ENCODE assay signal across 12 mouse cellular contexts in genomic region chr5:137739471-137739870, GRCm38 (mm10). TPM values are rescaled to one million over a fixed set of nuclear protein-coding genes. Genes with fewer than 3 reads are reported as not detected.
DNase-seq lines count a peak whose midpoint lies in the region; ATAC-seq lines count a peak whose summit lies in the region.
"Had no signal": no experiment of that assay in that cellular context is flagged by ENCODE, and none has a peak within 500 bp of the region (broad histone marks: within the 10 kb centered on the region; RNA-seq: fewer than 3 reads in every experiment).

No protein-coding gene starts in this region.

- H3K9me3 ChIP-seq in kidney, embryonic 15.5 days (replicated peaks) = no peaks in the 10 kb centered on the region
- peaks cover 4% of the 10 kb centered on the region for H3K9me3 ChIP-seq in forebrain, embryonic 10.5 days
- H3K9me3 ChIP-seq in hindbrain, embryonic 15.5 days = no peaks in the 10 kb centered on the region
- H3K9me3 ChIP-seq in neural tube, embryonic 14.5 days (ENCODE audit: control insufficient read depth, low read length) = no peaks in the 10 kb centered on the region
- H3K9me3 ChIP-seq: liver, embryonic 15.5 days had no signal

- 57% methylated on average over 9 of the region's 9 CpGs for WGBS in kidney, embryonic 15.5 days
- 52% methylated on average over 9 of the region's 9 CpGs for WGBS in forebrain, embryonic 10.5 days
- WGBS in hindbrain, embryonic 15.5 days = 31% methylated on average over 9 of the region's 9 CpGs
- WGBS in neural tube, embryonic 14.5 days = 38% methylated on average over 9 of the region's 9 CpGs

- H3K27ac ChIP-seq in kidney, embryonic 15.5 days = no peak overlapping the region
- H3K27ac ChIP-seq in forebrain, embryonic 10.5 days = peak overlapping the region; percentile 90
- peak overlapping the region; percentile 93 for H3K27ac ChIP-seq in hindbrain, embryonic 15.5 days (replicated peaks)
- no peak overlapping the region; the same call in 1 of the 2 replicates for H3K27ac ChIP-seq in neural tube, embryonic 14.5 days (ENCODE audit: low read depth, low read length)
- H3K27ac ChIP-seq: liver, embryonic 15.5 days had no signal

- no peaks in the 10 kb centered on the region for H3K27me3 ChIP-seq in kidney, embryonic 15.5 days
- 0 out of 2 replicates have a peak, but pooled peaks cover 7% of the 10 kb centered on the region for H3K27me3 ChIP-seq in forebrain, embryonic 10.5 days (ENCODE audit: poor library complexity, severe bottlenecking)
- no peaks in the 10 kb centered on the region for H3K27me3 ChIP-seq in hindbrain, embryonic 15.5 days
- no peaks in the 10 kb centered on the region for H3K27me3 ChIP-seq in neural tube, embryonic 14.5 days (ENCODE audit: control insufficient read depth, insufficient read depth, low read length)

- DNase-seq in kidney, adult 8-10 months = no peak
- no peak for DNase-seq in forebrain, embryonic 10.5 days (ENCODE audit: extremely low spot score, low spot score)
- no peak for DNase-seq in T-cell, adult 2 months (ENCODE audit: low spot score)
- no peak for DNase-seq in lung, postnatal 14 days
- DNase-seq in layer of hippocampus, postnatal 10 days (ENCODE audit: low spot score in 2 of 2) = no peak
- DNase-seq: adrenal gland, adult 8-10 months; cerebellum, postnatal 36 days; kidney, postnatal 25 days had no signal

- peak overlapping the region; percentile 69; the same call in 1 of the 2 replicates for H3K4me3 ChIP-seq in kidney, embryonic 15.5 days (replicated peaks)
- peak overlapping the region; percentile 77 for H3K4me3 ChIP-seq in forebrain, embryonic 10.5 days
- H3K4me3 ChIP-seq in hindbrain, embryonic 15.5 days = peak overlapping the region; percentile 64
- H3K4me3 ChIP-seq in neural tube, embryonic 14.5 days (ENCODE audit: low read depth, low read length) = peak overlapping the region; percentile 70

- peaks cover 19% of the 10 kb centered on the region for H3K36me3 ChIP-seq in kidney, embryonic 15.5 days
- peaks cover 38% of the 10 kb centered on the region for H3K36me3 ChIP-seq in forebrain, embryonic 10.5 days (replicated peaks)
- peaks cover 17% of the 10 kb centered on the region for H3K36me3 ChIP-seq in hindbrain, embryonic 15.5 days
- H3K36me3 ChIP-seq in neural tube, embryonic 14.5 days (ENCODE audit: control insufficient read depth, insufficient read depth, low read length) = peaks cover 16% of the 10 kb centered on the region; the same call in 1 of the 2 replicates
- H3K36me3 ChIP-seq: liver, embryonic 15.5 days had no signal

- H3K4me1 ChIP-seq in kidney, embryonic 15.5 days = peaks cover 35% of the 10 kb centered on the region
- peaks cover 68% of the 10 kb centered on the region for H3K4me1 ChIP-seq in forebrain, embryonic 10.5 days
- peaks cover 50% of the 10 kb centered on the region for H3K4me1 ChIP-seq in hindbrain, embryonic 15.5 days (replicated peaks)
- H3K4me1 ChIP-seq in neural tube, embryonic 14.5 days (ENCODE audit: control insufficient read depth, insufficient read depth, low read length) = peaks cover 45% of the 10 kb centered on the region

- H3K4me2 ChIP-seq in kidney, embryonic 15.5 days = 0 out of 2 replicates have a peak overlapping the region, but pooled peaks have one; percentile 14
- peak overlapping the region; percentile 94 for H3K4me2 ChIP-seq in hindbrain, embryonic 15.5 days
- peak overlapping the region; percentile 90 for H3K4me2 ChIP-seq in neural tube, embryonic 14.5 days (ENCODE audit: low read depth, low read length)

- no peak overlapping the region for H3K9ac ChIP-seq in kidney, embryonic 15.5 days
- H3K9ac ChIP-seq in hindbrain, embryonic 15.5 days = peak overlapping the region; percentile 62
- H3K9ac ChIP-seq in neural tube, embryonic 14.5 days (replicated peaks; ENCODE audit: low read depth, low read length) = peak overlapping the region; percentile 83
- H3K9ac ChIP-seq: liver, embryonic 15.5 days had no signal

- ATAC-seq in kidney, embryonic 15.5 days (replicated peaks; ENCODE audit: low FRiP score) = no peak
- ATAC-seq in hindbrain, embryonic 15.5 days (ENCODE audit: low FRiP score, low read depth) = no peak
- no peak for ATAC-seq in neural tube, embryonic 14.5 days (ENCODE audit: low read depth)

RNA-seq across cellular contexts. Expression of gene Nyap1, which starts 1.9 kb away (rescaled TPM):
- 1.8 and 2.1 TPM in 2 replicates for polyA plus RNA-seq in kidney, embryonic 15.5 days (2015; fragmentation: Nextera tagmentation; extraction: Ambion mirVana)
- 2.9 and 5.1 TPM in 2 replicates for polyA plus RNA-seq in forebrain, embryonic 10.5 days (2016; fragmentation: Nextera tagmentation; extraction: Ambion mirVana)
- 44.1 and 48.5 TPM in 2 replicates for polyA plus RNA-seq in hindbrain, embryonic 15.5 days (2015; fragmentation: Nextera tagmentation; extraction: Ambion mirVana)
- 13.6 and 22.3 TPM in 2 replicates for polyA plus RNA-seq in neural tube, embryonic 14.5 days (2014; fragmentation: Nextera tagmentation; extraction: Ambion mirVana)
- 100 to 1,000 TPM; 100 to 105 TPM for total RNA-seq in layer of hippocampus, postnatal 10 days (2021)

RNA-seq across cellular contexts. Expression of gene Tsc22d4, which starts 6.1 kb away (rescaled TPM):
- polyA plus RNA-seq in kidney, embryonic 15.5 days (2015; fragmentation: Nextera tagmentation; extraction: Ambion mirVana) = 111 and 126 TPM in 2 replicates
- polyA plus RNA-seq in forebrain, embryonic 10.5 days (2016; fragmentation: Nextera tagmentation; extraction: Ambion mirVana) = 71.0 and 72.0 TPM in 2 replicates
- polyA plus RNA-seq in hindbrain, embryonic 15.5 days (2015; fragmentation: Nextera tagmentation; extraction: Ambion mirVana) = 84.5 and 88.6 TPM in 2 replicates
- 80.1 and 85.1 TPM in 2 replicates for polyA plus RNA-seq in neural tube, embryonic 14.5 days (2014; fragmentation: Nextera tagmentation; extraction: Ambion mirVana)
- total RNA-seq in layer of hippocampus, postnatal 10 days (2021) = 100 to 1,000 TPM; 141 to 146 TPM

RNA-seq across cellular contexts. Expression of gene Ppp1r35, which starts 39.2 kb away (rescaled TPM):
- polyA plus RNA-seq in kidney, embryonic 15.5 days (2015; fragmentation: Nextera tagmentation; extraction: Ambion mirVana) = 25.9 and 33.2 TPM in 2 replicates
- polyA plus RNA-seq in forebrain, embryonic 10.5 days (2016; fragmentation: Nextera tagmentation; extraction: Ambion mirVana) = 47.5 and 49.2 TPM in 2 replicates
- polyA plus RNA-seq in hindbrain, embryonic 15.5 days (2015; fragmentation: Nextera tagmentation; extraction: Ambion mirVana) = 43.4 and 44.7 TPM in 2 replicates
- polyA plus RNA-seq in neural tube, embryonic 14.5 days (2014; fragmentation: Nextera tagmentation; extraction: Ambion mirVana) = 37.8 and 43.7 TPM in 2 replicates
- total RNA-seq in layer of hippocampus, postnatal 10 days (2021) = 10 to 100 TPM; 23.2 to 31.6 TPM

RNA-seq across cellular contexts. Expression of gene Mepce, which starts 48.0 kb away (rescaled TPM):
- polyA plus RNA-seq in kidney, embryonic 15.5 days (2015; fragmentation: Nextera tagmentation; extraction: Ambion mirVana) = 9.2 and 10.4 TPM in 2 replicates
- polyA plus RNA-seq in forebrain, embryonic 10.5 days (2016; fragmentation: Nextera tagmentation; extraction: Ambion mirVana) = 10.0 and 11.5 TPM in 2 replicates
- polyA plus RNA-seq in hindbrain, embryonic 15.5 days (2015; fragmentation: Nextera tagmentation; extraction: Ambion mirVana) = 9.7 and 11.0 TPM in 2 replicates
- 13.1 and 17.0 TPM in 2 replicates for polyA plus RNA-seq in neural tube, embryonic 14.5 days (2014; fragmentation: Nextera tagmentation; extraction: Ambion mirVana)
- 10 to 100 TPM; 33.0 to 33.7 TPM for total RNA-seq in layer of hippocampus, postnatal 10 days (2021)

RNA-seq across cellular contexts. Expression of gene Zcwpw1, which starts 48.1 kb away (rescaled TPM):
- 26.6 and 31.8 TPM in 2 replicates for polyA plus RNA-seq in kidney, embryonic 15.5 days (2015; fragmentation: Nextera tagmentation; extraction: Ambion mirVana)
- polyA plus RNA-seq in forebrain, embryonic 10.5 days (2016; fragmentation: Nextera tagmentation; extraction: Ambion mirVana) = 12.9 and 14.8 TPM in 2 replicates
- 11.9 and 12.8 TPM in 2 replicates for polyA plus RNA-seq in hindbrain, embryonic 15.5 days (2015; fragmentation: Nextera tagmentation; extraction: Ambion mirVana)
- polyA plus RNA-seq in neural tube, embryonic 14.5 days (2014; fragmentation: Nextera tagmentation; extraction: Ambion mirVana) = 11.2 and 13.9 TPM in 2 replicates
- total RNA-seq in layer of hippocampus, postnatal 10 days (2021) = 1 to 10 TPM; 4.8 to 6.3 TPM

Comparison
In these comparisons a context has a peak if more than half of its experiments do, and no peak if none do; other contexts are left out.
1. H3K27ac ChIP-seq: peak in forebrain, embryonic 10.5 days (single experiment) and hindbrain, embryonic 15.5 days (single experiment); none in kidney, embryonic 15.5 days (single experiment) and neural tube, embryonic 14.5 days (single experiment).
2. H3K4me2 ChIP-seq: peak in every context shown above with its lines; median percentile 94 in hindbrain, embryonic 15.5 days; 90 in neural tube, embryonic 14.5 days; 14 in kidney, embryonic 15.5 days.
3. Peak in every context shown above with its lines, with median percentiles within 50 percentile points of each other: H3K4me3 ChIP-seq.